Mouse (Mus musculus) myocyte (in vitro differentiated cells): ENCODE results near the gene Pld1. TPM values are rescaled to one million over a fixed set of nuclear protein-coding genes. Genes with fewer than 3 reads are reported as not detected.

Source experiments
- H3K27me3 ChIP-seq: one replicate; pipeline ENCODE4 v1.6.1; 2011; ENCODE audit not compliant: control insufficient read depth, insufficient read depth, insufficient read length
- H3K36me3 ChIP-seq: one replicate; pipeline ENCODE4 v1.6.1; 2011; ENCODE audit not compliant: control insufficient read depth, insufficient read depth
- H3K4me2 ChIP-seq: one replicate; pipeline ENCODE4 v1.6.1; 2011; ENCODE audit warnings: low read depth, control low read depth
- H3K4me3 ChIP-seq: one replicate; pipeline ENCODE4 v1.5.1; 2011; ENCODE audit warnings: mild to moderate bottlenecking, control low read depth, moderate library complexity
- H3K79me2 ChIP-seq: one replicate; pipeline ENCODE4 v1.6.1; 2011; ENCODE audit not compliant: control insufficient read depth, insufficient read depth
- H3ac ChIP-seq: one replicate; pipeline ENCODE4 v1.6.1; 2011; ENCODE audit not compliant: control insufficient read depth, insufficient read length
- CEBPB ChIP-seq: IDR thresholded peaks from 2 replicates; pipeline ENCODE4 v1.6.1; 2011; ENCODE audit warnings: mild to moderate bottlenecking, moderate library complexity; ENCODE audit not compliant: poor library complexity, insufficient read depth, severe bottlenecking
- E2F4 ChIP-seq: IDR thresholded peaks from one replicate; pipeline ENCODE4 v1.6.1; 2011; ENCODE audit warnings: mild to moderate bottlenecking, control low read depth, moderate library complexity; ENCODE audit not compliant: insufficient read depth
- MAX ChIP-seq: IDR thresholded peaks from one replicate; pipeline ENCODE4 v1.6.1; 2011; ENCODE audit warnings: low read depth, mild to moderate bottlenecking, control low read depth
- MYOD1 ChIP-seq, 3 experiments: IDR thresholded peaks; one replicate each; pipeline ENCODE4 v1.6.1; 2011; ENCODE audit warnings: control low read depth in 2 of 3, low read depth in 2 of 3, mild to moderate bottlenecking in 2 of 3, moderate library complexity in 1 of 3; ENCODE audit not compliant: insufficient read length in 2 of 3, control insufficient read depth in 1 of 3
- MYOG ChIP-seq, 3 experiments: IDR thresholded peaks; one replicate each; pipeline ENCODE4 v1.6.1; 2011; ENCODE audit warnings: control low read depth in 2 of 3, low read depth in 2 of 3, mild to moderate bottlenecking in 2 of 3; ENCODE audit not compliant: insufficient read length in 2 of 3, control insufficient read depth in 1 of 3, insufficient read depth in 1 of 3
- POLR2A ChIP-seq: IDR thresholded peaks from one replicate; pipeline ENCODE4 v1.6.1; 2011; ENCODE audit warnings: low read depth, mild to moderate bottlenecking, control low read depth, moderate library complexity; ENCODE audit not compliant: insufficient read length
- POLR2AphosphoS2 ChIP-seq: IDR thresholded peaks from one replicate; pipeline ENCODE4 v1.6.1; 2011; ENCODE audit warnings: low read depth, control low read depth; ENCODE audit not compliant: insufficient read length
- REST ChIP-seq: IDR thresholded peaks from one replicate; pipeline ENCODE4 v1.6.1; 2011; ENCODE audit warnings: mild to moderate bottlenecking, control low read depth, moderate library complexity; ENCODE audit not compliant: insufficient read depth, insufficient read length
- SRF ChIP-seq: IDR thresholded peaks from one replicate; pipeline ENCODE4 v1.6.1; 2011; ENCODE audit warnings: low read depth; ENCODE audit not compliant: control insufficient read depth, insufficient read length
- TCF12 ChIP-seq: IDR thresholded peaks from one replicate; pipeline ENCODE4 v1.6.1; 2011; ENCODE audit warnings: mild to moderate bottlenecking, control low read depth; ENCODE audit not compliant: poor library complexity, insufficient read depth, severe bottlenecking
- TCF3 ChIP-seq: IDR thresholded peaks from one replicate; pipeline ENCODE4 v1.6.1; 2011; ENCODE audit warnings: low read depth, control low read depth; ENCODE audit not compliant: insufficient read length
- USF1 ChIP-seq: IDR thresholded peaks from one replicate; pipeline ENCODE4 v1.6.1; 2011; ENCODE audit warnings: low read depth, mild to moderate bottlenecking, control low read depth, moderate library complexity
- polyA plus RNA-seq: library from polyadenylated mRNA; unstranded; fragments of >200 nt; fragmentation: generic; extraction: Trizol; gene quantifications from one replicate; pipeline ENCODE4 v1.2.1, GENCODE M21; 2012; ENCODE audit warnings: missing spikeins

Gene Pld1
- polyA plus RNA-seq, 1 experiment: 6.5 TPM

DNA sequence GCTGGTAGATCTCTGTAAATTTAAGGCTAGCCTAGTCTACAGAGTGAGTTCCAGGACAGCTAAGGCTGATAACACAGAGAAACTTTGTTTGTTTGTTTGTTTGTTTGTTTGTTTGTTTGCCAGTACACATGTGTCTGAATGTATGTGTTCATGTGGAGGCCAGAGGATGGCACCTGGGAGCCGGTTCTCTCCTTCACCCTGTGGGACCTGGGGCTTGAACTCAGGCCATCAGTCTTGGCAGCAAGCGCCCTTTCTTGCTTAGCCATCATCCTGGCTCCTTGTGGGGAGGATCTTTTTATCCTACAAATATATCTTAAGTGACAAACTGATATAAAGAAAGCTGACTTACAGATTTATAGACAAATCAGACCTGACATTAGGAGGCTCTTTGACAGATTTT, 44.8 kb downstream of the Pld1 start:
- peak overlapping the region; percentile 14 for H3K4me3 ChIP-seq
- no peak for TF ChIP-seq POLR2A
- no peak for TF ChIP-seq MAX
- no peak for TF ChIP-seq MYOD1 (IDR thresholded peaks at IDR 0.05; ENCODE audit: control insufficient read depth in 1 of 3, insufficient read length in 2 of 3, low read depth in 2 of 3)
- no peak for TF ChIP-seq TCF3
- no peak for TF ChIP-seq REST
- no peak for TF ChIP-seq SRF
- no peak for TF ChIP-seq POLR2AphosphoS2
- no peak for TF ChIP-seq CEBPB
- no peak for TF ChIP-seq TCF12
- TF ChIP-seq USF1: no peak
- no peak for TF ChIP-seq E2F4
- no peak for TF ChIP-seq MYOG (IDR thresholded peaks at IDR 0.05; ENCODE audit: control insufficient read depth in 1 of 3, insufficient read depth in 1 of 3, insufficient read length in 2 of 3, low read depth in 2 of 3)
- no peaks in the 10 kb centered on the region for H3K27me3 ChIP-seq
- no peaks in the 10 kb centered on the region for H3K79me2 ChIP-seq
- H3ac ChIP-seq: no peak overlapping the region
- no peaks in the 10 kb centered on the region for H3K36me3 ChIP-seq
- peak overlapping the region; percentile 74 for H3K4me2 ChIP-seq

- peak overlapping the region; percentile 74 for H3K4me2 ChIP-seq
- H3K4me3 ChIP-seq: peak overlapping the region; percentile 14
- H3K79me2 ChIP-seq: no peaks in the 10 kb centered on the region
- H3K36me3 ChIP-seq: no peaks in the 10 kb centered on the region
- H3K27me3 ChIP-seq: no peaks in the 10 kb centered on the region
- H3ac ChIP-seq: no peak overlapping the region
- no peak for TF ChIP-seq MAX
- no peak for TF ChIP-seq SRF
- no peak for TF ChIP-seq TCF12
- TF ChIP-seq E2F4: no peak
- TF ChIP-seq POLR2AphosphoS2: no peak
- no peak for TF ChIP-seq USF1
- no peak for TF ChIP-seq POLR2A
- TF ChIP-seq CEBPB: no peak
- no peak for TF ChIP-seq MYOD1 (IDR thresholded peaks at IDR 0.05; ENCODE audit: control insufficient read depth in 1 of 3, insufficient read length in 2 of 3, low read depth in 2 of 3)
- no peak for TF ChIP-seq TCF3
- TF ChIP-seq MYOG (IDR thresholded peaks at IDR 0.05; ENCODE audit: control insufficient read depth in 1 of 3, insufficient read depth in 1 of 3, insufficient read length in 2 of 3, low read depth in 2 of 3): no peak
- no peak for TF ChIP-seq REST
These were observed 45.6 kb downstream of the Pld1 start for GRCm38 (mm10) chr3:27983935-27984577.

GRCm38 (mm10) chr3:27984620-27985019, 46.1 kb downstream of the Pld1 start:
- Histone ChIP-seq H3K27me3 (no peaks in the 10 kb centered on the region), H3K36me3 (no peaks in the 10 kb centered on the region), H3ac (no peak overlapping the region), H3K79me2 (no peaks in the 10 kb centered on the region), H3K4me3 (peak overlapping the region; percentile 14), H3K4me2 (peak overlapping the region; percentile 74)
- TF ChIP-seq TCF3 (no peak), E2F4 (no peak), USF1 (no peak), TCF12 (no peak), REST (no peak), SRF (no peak), CEBPB (no peak)

DNA sequence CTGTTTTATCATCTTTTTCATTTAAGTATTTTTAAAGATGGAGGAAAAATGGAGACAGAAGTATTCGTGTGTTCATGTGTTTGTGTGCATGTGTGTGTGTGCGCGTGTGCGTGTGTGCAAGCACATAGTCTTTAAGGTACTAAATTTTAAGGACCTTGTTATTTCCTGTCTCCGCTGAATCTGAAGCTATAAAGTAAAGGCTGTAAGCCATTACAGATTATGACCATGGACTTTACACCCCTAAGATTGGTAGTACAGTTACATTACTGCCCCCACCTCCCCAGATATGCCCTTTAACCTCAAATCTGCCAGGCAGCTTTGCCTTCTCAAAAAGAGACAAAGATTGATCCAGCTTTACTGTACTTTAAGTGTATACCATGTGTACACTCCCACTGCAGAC, 46.8 kb downstream of the Pld1 start:
- no peak for TF ChIP-seq CEBPB
- TF ChIP-seq MAX: no peak
- no peak for TF ChIP-seq TCF3
- TF ChIP-seq MYOG (IDR thresholded peaks at IDR 0.05; ENCODE audit: control insufficient read depth in 1 of 3, insufficient read depth in 1 of 3, insufficient read length in 2 of 3, low read depth in 2 of 3): no peak
- TF ChIP-seq POLR2AphosphoS2: no peak
- TF ChIP-seq MYOD1 (IDR thresholded peaks at IDR 0.05; ENCODE audit: control insufficient read depth in 1 of 3, insufficient read length in 2 of 3, low read depth in 2 of 3): no peak
- TF ChIP-seq USF1: no peak
- no peak for TF ChIP-seq POLR2A
- no peak for TF ChIP-seq TCF12
- no peak for TF ChIP-seq SRF
- TF ChIP-seq REST: no peak
- TF ChIP-seq E2F4: no peak
- no peaks in the 10 kb centered on the region for H3K36me3 ChIP-seq
- H3K79me2 ChIP-seq: no peaks in the 10 kb centered on the region

More for the DNA sequence above, 46.8 kb downstream of the Pld1 start:
- Histone ChIP-seq H3K27me3 (no peaks in the 10 kb centered on the region), H3K4me2 (no peak overlapping the region), H3K4me3 (no peak overlapping the region), H3ac (no peak overlapping the region)
